Mouse (Mus musculus) fat pad, adult 2 months (tissue): ENCODE results near the gene Hist1h1d.
"Not testable (repeated sequence)": the region's sequence is repeated elsewhere in the genome, so short reads cannot be mapped to it uniquely, and the experiment has no call there.

ENCODE experiments used
- DNase-seq: peaks from one replicate; pipeline ENCODE4 v3.0.0-alpha.2; 2011; ENCODE audit warnings: low read depth, low spot score; ENCODE audit errors: extremely low read depth

The Hist1h1d gene

DNA sequence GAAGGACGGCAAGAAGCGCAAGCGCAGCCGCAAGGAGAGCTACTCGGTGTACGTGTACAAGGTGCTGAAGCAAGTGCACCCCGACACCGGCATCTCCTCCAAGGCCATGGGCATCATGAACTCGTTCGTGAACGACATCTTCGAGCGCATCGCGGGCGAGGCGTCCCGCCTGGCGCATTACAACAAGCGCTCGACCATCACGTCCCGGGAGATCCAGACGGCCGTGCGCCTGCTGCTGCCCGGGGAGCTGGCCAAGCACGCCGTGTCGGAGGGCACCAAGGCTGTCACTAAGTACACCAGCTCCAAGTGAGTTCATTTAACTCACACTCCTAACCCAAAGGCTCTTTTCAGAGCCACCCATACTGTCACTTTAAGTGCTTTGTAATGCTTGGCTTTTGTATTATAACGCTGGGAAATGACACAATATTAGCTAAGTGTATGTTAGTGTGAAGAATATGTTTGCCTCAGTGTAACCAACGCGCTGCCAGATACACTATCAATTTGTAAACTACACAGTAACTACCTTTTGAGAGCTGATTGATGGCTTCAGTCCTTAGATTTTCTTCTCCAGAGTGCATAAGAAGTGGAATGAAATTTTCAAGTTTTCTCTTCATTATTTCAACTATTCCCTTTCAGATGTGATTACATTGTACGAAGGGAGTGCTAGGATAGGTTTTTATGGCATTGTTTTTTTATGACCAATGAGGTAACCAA is 18.6 kb downstream of the Hist1h1d start:
- not testable (repeated sequence) for DNase-seq

DNA sequence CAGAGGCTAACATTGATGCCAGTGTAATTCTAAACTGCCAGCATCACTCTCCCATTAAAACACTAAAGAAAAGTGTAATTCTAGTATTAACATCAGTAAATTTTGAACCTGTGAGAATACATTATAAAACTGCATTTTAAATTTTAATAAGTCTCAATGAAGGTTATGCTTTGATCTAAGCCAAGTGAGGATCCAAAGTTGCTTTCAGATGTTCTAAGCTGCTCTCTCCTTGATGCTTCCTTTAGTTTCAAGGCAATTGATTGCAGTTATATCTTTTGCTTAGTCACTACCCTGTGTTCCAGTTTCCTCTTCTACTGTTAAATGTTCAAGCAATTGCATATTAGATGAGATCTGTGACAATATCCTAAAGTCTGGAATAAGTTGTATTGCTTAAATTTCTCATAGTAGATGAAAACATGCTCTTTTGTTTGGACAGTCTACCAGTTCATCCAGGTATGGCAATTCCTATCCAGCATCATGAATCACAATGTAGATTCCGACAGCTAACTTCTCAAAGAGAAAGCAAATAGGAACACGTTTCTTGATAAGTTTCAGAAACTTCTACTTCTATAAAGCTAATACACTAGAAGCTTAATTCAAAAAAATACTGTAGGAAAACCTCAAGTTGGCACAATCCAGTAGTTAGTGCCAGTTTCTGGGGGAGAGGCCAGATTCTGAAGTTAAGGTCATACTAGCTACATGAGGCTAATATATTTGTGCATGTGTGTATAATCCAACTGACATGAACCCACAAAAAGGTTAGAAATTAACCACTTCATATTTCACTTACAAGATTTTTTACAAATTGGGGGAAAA is 19.4 kb downstream of the Hist1h1d start:
- no peak for DNase-seq

DNA sequence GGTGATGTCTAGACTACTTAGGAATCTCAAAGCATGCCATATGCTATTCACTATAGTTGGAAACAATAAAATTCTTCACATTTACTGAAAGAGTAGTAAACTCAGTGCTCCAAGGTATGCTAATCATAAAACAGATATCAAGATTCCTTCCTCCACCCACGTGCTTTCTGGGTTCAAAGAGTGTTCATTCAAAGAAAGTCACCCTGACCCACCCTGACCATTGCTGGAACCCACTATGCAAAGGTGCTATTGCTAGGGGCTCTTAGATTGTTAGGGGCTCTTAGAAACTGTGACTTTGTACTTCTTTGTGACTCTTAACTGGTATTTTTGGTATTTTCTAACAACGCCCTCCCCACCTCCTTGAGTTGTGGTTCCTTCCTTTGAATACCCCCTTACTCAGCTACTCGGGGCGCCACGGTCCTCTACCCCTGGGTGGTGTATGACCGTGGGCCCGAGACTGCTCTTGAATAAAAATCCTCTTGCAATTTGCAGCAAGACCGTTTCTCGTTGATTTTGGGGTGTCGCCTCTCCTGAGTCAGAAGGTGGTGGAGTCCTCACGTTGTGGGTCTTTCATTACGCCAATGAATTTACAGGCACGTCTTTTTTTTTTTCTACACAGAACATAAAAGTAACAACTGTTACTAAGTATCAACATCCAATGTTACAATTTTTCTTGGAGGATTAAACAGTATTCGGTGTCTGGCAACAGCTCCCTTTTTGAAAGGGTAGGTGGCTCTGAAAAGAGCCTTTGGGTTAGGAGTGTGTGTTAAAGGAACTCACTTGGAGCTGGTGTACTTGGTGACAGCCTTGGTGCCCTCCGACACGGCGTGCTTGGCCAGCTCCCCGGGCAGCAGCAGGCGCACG is 20.2 kb downstream of the Hist1h1d start:
- DNase-seq, result not testable (repeated sequence)

DNA sequence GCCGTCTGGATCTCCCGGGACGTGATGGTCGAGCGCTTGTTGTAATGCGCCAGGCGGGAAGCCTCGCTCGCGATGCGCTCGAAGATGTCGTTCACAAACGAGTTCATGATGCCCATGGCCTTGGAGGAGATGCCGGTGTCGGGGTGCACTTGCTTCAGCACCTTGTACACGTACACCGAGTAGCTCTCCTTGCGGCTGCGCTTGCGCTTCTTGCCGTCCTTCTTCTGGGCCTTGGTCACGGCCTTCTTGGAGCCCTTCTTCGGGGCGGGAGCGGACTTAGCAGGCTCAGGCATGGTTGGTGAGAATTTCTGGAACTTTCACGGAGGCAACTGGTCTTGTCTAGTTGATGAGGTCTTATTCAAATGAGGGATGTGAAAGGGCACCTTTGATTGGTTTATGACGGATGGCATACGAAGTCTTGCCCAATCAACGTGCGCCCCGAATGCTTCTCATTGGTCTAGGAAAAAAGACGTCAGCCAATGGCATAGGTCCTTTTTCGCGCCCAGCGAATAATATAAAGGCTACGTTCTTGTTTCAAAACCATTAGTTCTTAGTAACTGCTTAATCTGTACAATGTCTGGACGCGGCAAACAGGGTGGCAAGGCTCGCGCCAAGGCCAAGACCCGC is 20.9 kb downstream of the Hist1h1d start, which contains the start of the genes Hist1h2bf and Hist1h2ad:
Gene Hist1h2bf (minus strand): TSS at position 299 of the 627 bp plus-strand sequence.
Gene Hist1h2ad (plus strand): TSS at position 484 of the 627 bp plus-strand sequence.
- peak; percentile 94 for DNase-seq

GRCm38 (mm10) chr13:23574546-23575170 is 21.6 kb downstream of the Hist1h1d start:
- not testable (repeated sequence) for DNase-seq

GRCm38 (mm10) chr13:23575271-23575851 is 22.3 kb downstream of the Hist1h1d start, which contains the start of gene Hist1h3d:
Hist1h3d (plus strand) TSS chr13:23575763.
- DNase-seq, result no peak

- DNase-seq, result not testable (repeated sequence)
Observed at GRCm38 (mm10) chr13:23575864-23576313, 22.8 kb downstream of the Hist1h1d start.

- DNase-seq, result no peak
Observed at GRCm38 (mm10) chr13:23576351-23576881, 23.4 kb downstream of the Hist1h1d start.

DNA sequence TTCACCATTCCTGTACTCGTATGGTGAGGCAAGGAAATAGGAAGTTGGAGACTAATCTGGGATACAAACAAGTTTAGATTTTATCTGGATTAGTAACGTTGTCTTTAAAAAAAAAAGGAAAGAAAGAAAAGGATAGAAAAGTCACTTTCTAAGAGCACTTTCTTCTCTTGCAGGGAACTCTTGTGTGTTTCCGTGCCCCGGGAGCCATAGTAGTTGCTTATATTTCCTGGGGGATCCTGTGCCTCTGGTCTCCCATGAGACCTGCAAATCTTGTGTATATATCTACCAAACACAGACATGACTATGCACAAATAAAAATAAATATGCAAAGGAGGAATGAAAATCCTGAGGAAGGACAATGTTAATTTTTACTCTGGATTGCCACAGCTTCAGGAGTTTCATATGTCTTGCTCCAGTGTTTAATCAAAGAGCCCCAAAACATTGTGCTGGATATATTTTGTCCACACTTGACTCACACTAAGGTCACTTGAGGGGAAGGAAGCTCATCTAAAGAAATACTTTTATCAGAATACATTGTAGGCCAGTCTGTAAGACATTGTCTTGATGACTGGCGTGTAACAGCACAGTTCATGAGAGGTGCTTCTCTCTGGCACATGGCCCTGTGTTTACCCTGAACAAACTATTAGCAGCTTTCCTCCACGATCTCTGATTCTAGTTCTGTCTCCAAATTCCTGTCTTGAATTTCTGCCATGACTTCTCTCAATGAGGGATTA is 24.0 kb downstream of the Hist1h1d start:
- no peak for DNase-seq

DNA sequence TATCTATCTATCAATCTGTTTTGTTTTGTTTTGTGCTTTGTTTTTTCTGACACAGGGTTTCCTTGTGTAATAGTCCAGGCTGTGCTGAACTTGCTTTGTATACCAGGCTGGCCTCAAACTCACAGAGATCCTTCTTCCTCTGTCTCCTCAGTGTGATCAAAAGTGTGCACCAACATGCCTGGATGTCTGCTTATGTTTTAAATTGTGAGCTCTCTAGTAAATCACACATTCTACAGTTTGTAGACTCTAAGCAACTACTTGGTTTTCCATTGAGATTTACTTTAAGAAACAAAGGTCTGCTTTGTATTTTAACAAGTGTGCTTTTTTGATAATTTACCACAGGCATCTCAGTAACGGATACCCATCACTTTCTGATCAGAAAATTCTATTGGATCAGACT is 24.8 kb downstream of the Hist1h1d start:
- no peak for DNase-seq

DNA sequence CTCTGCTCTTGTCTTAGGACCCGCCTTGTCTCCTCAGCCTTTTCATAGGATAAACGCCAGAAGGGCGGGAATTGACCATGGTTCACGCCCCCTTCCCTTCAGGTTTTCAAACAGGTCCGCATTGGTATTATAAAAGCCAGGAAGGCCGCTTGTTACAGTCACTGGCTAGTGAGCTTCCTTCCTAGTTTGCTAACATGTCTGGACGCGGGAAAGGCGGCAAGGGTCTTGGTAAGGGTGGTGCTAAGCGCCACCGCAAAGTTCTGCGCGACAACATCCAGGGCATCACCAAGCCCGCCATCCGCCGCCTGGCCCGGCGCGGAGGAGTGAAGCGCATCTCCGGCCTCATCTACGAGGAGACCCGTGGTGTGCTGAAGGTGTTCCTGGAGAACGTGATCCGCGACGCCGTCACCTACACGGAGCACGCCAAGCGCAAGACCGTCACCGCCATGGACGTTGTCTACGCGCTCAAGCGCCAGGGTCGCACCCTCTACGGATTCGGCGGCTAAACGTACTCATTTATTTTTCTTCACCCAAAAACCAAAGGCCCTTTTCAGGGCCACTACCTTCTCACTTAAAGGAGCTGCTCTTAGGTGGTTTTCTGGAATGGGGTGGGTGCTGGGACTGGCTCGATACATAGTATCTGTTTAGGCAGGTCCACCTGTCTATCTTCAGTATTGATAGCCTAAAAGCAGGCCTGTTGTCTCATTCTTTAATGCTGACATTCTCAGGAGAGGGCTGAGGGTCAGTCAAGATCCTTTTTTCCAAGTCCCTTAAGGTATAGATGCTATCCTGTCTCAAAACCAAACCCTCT is 28.6 kb downstream of the Hist1h1d start, which contains the start of gene Hist1h4d:
Gene Hist1h4d (plus strand): TSS at position 191 of the 811 bp plus-strand sequence.
- peak; percentile 85 for DNase-seq

- DNase-seq, result no peak
Observed at GRCm38 (mm10) chr13:23582219-23583056, 29.4 kb downstream of the Hist1h1d start.

GRCm38 (mm10) chr13:23583387-23584068 is 30.5 kb downstream of the Hist1h1d start:
- no peak for DNase-seq

DNA sequence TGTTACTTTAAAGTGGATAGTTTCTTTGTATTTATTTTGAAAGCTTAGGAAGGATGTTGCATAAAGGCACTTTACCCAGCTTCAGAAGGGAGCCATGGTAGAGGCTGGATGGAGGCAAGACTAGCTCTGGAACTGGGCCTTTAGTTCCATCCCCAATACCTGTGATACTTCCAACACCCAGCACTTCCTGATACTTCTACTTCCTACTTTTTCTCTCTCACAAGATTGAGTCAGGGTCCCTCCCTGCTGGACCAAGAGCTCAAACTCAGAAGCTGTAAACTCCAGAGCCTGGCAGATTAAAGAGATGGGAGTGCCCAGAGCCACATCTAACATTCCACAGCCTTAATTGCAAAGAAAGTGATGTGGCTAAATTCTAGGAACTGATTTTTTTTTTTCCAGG is 31.3 kb downstream of the Hist1h1d start:
- DNase-seq, result no peak

- no peak for DNase-seq
Observed at GRCm38 (mm10) chr13:23585029-23585441, 32.0 kb downstream of the Hist1h1d start.

GRCm38 (mm10) chr13:23585442-23586098 is 32.5 kb downstream of the Hist1h1d start:
- peak; percentile 81 for DNase-seq
